Mouse (Mus musculus) liver, postnatal 0 days (tissue): Measurements from ENCODE around the gene Ube2q2.

Source experiments
- CTCF ChIP-seq: sonication (generic); IDR thresholded peaks from 2 replicates; pipeline ENCODE4 v1.5.1; 2016; ENCODE audit warnings: antibody characterized with exemption, low read depth
- EP300 ChIP-seq: IDR thresholded peaks from 2 replicates; pipeline ENCODE4 v1.6.1; 2016; ENCODE audit warnings: antibody characterized with exemption, low read depth, mild to moderate bottlenecking

DNA sequence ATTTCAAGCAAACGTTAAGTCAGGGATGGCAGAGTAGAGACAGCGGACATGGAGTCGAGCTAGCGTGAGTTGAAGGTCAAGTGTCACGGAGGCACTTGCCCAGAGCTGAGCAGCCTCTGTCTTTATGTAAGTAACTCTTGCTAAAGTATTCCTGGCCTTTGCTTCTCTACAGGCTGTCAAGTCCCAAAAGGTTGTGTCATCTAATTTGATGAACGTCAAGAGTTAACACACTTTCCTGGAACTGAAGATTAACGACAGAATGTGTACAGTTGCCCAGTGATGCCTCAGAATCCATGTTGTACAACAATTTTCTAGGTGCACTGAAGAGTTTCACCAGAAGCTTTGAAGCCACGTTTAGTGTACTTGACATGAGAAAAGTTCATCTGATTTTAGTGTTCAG, 97.8 kb downstream of the Ube2q2 start:
- TF ChIP-seq CTCF (no peak), EP300 (no peak)
